Mouse (Mus musculus) small intestine, adult 2 months (tissue): ENCODE data around the gene Nfib.

Source experiments
- CTCF ChIP-seq: fragments of 200-500 bp; IDR thresholded peaks from 2 replicates; pipeline ENCODE4 v1.5.1; 2012; ENCODE audit warnings: low read depth, mild to moderate bottlenecking, control low read depth, inconsistent platforms, low read length, moderate library complexity, mixed read lengths; ENCODE audit not compliant: insufficient replicate concordance, insufficient read length; ENCODE audit errors: extremely low read depth
- POLR2A ChIP-seq: fragments of 200-500 bp; IDR thresholded peaks from 2 replicates; pipeline ENCODE4 v1.6.1; 2012; ENCODE audit warnings: low read depth, mild to moderate bottlenecking, control low read depth, inconsistent platforms, low read length, moderate library complexity

- no peak for TF ChIP-seq CTCF
- TF ChIP-seq POLR2A: no peak
Observed at GRCm38 (mm10) chr4:82271547-82271946, 434.0 kb downstream of the Nfib start.
